Mouse (Mus musculus) erythroblast, embryonic 14.5 days (primary cell): ENCODE measurements around the gene Tbc1d22a.

Source experiments
- GATA1 ChIP-seq: IDR thresholded peaks from 2 replicates; pipeline ENCODE4 v1.6.1; 2012; ENCODE audit warnings: low read length, inconsistent platforms, mixed read lengths
- TAL1 ChIP-seq: IDR thresholded peaks from 3 replicates; pipeline ENCODE4 v1.6.1; 2012; ENCODE audit warnings: low read length, inconsistent platforms, mixed read lengths

GRCm38 (mm10) chr15:86276538-86277264, 62.4 kb downstream of the Tbc1d22a start:
- TF ChIP-seq TAL1 (no peak), GATA1 (no peak)
